Mouse (Mus musculus) hindbrain, embryonic 13.5 days (tissue): ENCODE results near the gene Cd3eap. TPM values are rescaled to one million over a fixed set of nuclear protein-coding genes. Genes with fewer than 3 reads are reported as not detected.

Experiments
- ATAC-seq: fragments of 200-750 bp; cut with Nextera tagmentation; 2 replicates; pipeline ENCODE4 v1.8.0; 2017; ENCODE audit warnings: moderate TSS enrichment; ENCODE audit not compliant: low FRiP score
- H3K27ac ChIP-seq: fragments of 300-500 bp; sonication (generic); 2 replicates; pipeline ENCODE4 v1.5.1; 2015; ENCODE audit warnings: inconsistent platforms, mild to moderate bottlenecking, moderate library complexity
- H3K27me3 ChIP-seq: fragments of 300-500 bp; sonication (generic); 2 replicates; pipeline ENCODE4 v1.6.1; 2015; ENCODE audit warnings: mild to moderate bottlenecking, inconsistent platforms
- H3K36me3 ChIP-seq: fragments of 300-500 bp; sonication (generic); 2 replicates; pipeline ENCODE4 v1.6.1; 2015; ENCODE audit warnings: mild to moderate bottlenecking, inconsistent platforms
- H3K4me1 ChIP-seq: fragments of 300-500 bp; sonication (generic); replicated peaks from 2 replicates; pipeline ENCODE4 v1.6.1; 2015; ENCODE audit warnings: inconsistent platforms
- H3K4me2 ChIP-seq: fragments of 300-500 bp; sonication (generic); 2 replicates; pipeline ENCODE4 v1.6.1; 2015; ENCODE audit warnings: inconsistent platforms, mild to moderate bottlenecking, moderate library complexity
- H3K4me3 ChIP-seq: fragments of 300-500 bp; sonication (generic); 2 replicates; pipeline ENCODE4 v1.5.1; 2015; ENCODE audit warnings: mild to moderate bottlenecking, inconsistent platforms
- H3K9ac ChIP-seq: fragments of 300-500 bp; sonication (generic); 2 replicates; pipeline ENCODE4 v1.6.1; 2015; ENCODE audit warnings: mild to moderate bottlenecking, inconsistent platforms
- H3K9me3 ChIP-seq: fragments of 300-500 bp; sonication (generic); 2 replicates; pipeline ENCODE4 v1.6.1; 2016; ENCODE audit warnings: inconsistent platforms
- WGBS: fragments of 180-500 bp; shearing (Covaris S2); methylation state at CpG from one replicate; pipeline ENCODE4 v1.1.7; 2015; 5-methylcytosine and 5-hydroxymethylcytosine counted together
- polyA plus RNA-seq: library from polyadenylated mRNA; unstranded; fragments of >200 nt; fragmentation: Nextera tagmentation; extraction: Ambion mirVana; gene quantifications from 2 replicates; pipeline ENCODE4 v1.2.1, GENCODE M21; 2015

Cd3eap gene
- polyA plus RNA-seq, 1 experiment from 2014 or later: 20.9 TPM

GRCm38 (mm10) chr7:19381377-19382165 is 22.3 kb upstream of the Cd3eap start, which contains the start of gene Ercc2:
Gene Ercc2 (plus strand): TSS chr7:19382010.
- 7% methylated on average over 48 of the region's 48 CpGs for WGBS
- Histone ChIP-seq H3K36me3 (peaks cover 36% of the 10 kb centered on the region), H3K4me3 (peak within 1 kb of the TSS; percentile 97), H3K9me3 (no peaks in the 10 kb centered on the region), H3K27ac (peak within 1 kb of the TSS; percentile 74), H3K27me3 (no peaks in the 10 kb centered on the region), H3K4me2 (peak within 1 kb of the TSS; percentile 82), H3K9ac (peak within 1 kb of the TSS; percentile 91), H3K4me1 (peaks cover 21% of the 10 kb centered on the region)
- ATAC-seq: peak; percentile 94

- Histone ChIP-seq H3K27me3 (no peaks in the 10 kb centered on the region), H3K9ac (0 out of 2 replicates have a peak overlapping the region, but pooled peaks have one; percentile 19), H3K36me3 (peaks cover 7% of the 10 kb centered on the region; the same call in 1 of the 2 replicates), H3K4me3 (no peak overlapping the region), H3K4me1 (peaks cover 8% of the 10 kb centered on the region), H3K9me3 (no peaks in the 10 kb centered on the region), H3K4me2 (no peak overlapping the region), H3K27ac (no peak overlapping the region)
- 77% methylated on average over 8 of the region's 8 CpGs for WGBS
- no peak for ATAC-seq
Measured at GRCm38 (mm10) chr7:19378049-19378448, 18.8 kb upstream of the Cd3eap start.

GRCm38 (mm10) chr7:19376019-19376418 is 16.7 kb upstream of the Cd3eap start:
- Histone ChIP-seq H3K27ac (no peak overlapping the region), H3K4me1 (no peaks in the 10 kb centered on the region), H3K27me3 (no peaks in the 10 kb centered on the region), H3K4me2 (no peak overlapping the region), H3K36me3 (peaks cover 7% of the 10 kb centered on the region; the same call in 1 of the 2 replicates), H3K9ac (no peak overlapping the region), H3K4me3 (no peak overlapping the region), H3K9me3 (no peaks in the 10 kb centered on the region)
- no peak for ATAC-seq
- WGBS: 90% methylated on average over 4 of the region's 4 CpGs

- H3K4me1 ChIP-seq: no peaks in the 10 kb centered on the region
- H3K4me2 ChIP-seq: no peak overlapping the region
- 83% methylated on average over 18 of the region's 18 CpGs for WGBS
- no peaks in the 10 kb centered on the region for H3K9me3 ChIP-seq
- H3K9ac ChIP-seq: no peak overlapping the region
- no peak for ATAC-seq
- no peak overlapping the region for H3K27ac ChIP-seq
- no peaks in the 10 kb centered on the region for H3K27me3 ChIP-seq
- no peak overlapping the region for H3K4me3 ChIP-seq
- peaks cover 7% of the 10 kb centered on the region; the same call in 1 of the 2 replicates for H3K36me3 ChIP-seq
Measured at GRCm38 (mm10) chr7:19375368-19375767, 16.1 kb upstream of the Cd3eap start.

GRCm38 (mm10) chr7:19373367-19373766 is 14.1 kb upstream of the Cd3eap start:
- Histone ChIP-seq H3K27me3 (peaks cover 14% of the 10 kb centered on the region), H3K4me2 (no peak overlapping the region), H3K27ac (no peak overlapping the region), H3K9ac (no peak overlapping the region), H3K9me3 (no peaks in the 10 kb centered on the region), H3K4me1 (peaks cover 5% of the 10 kb centered on the region; the same call in 1 of the 2 replicates), H3K36me3 (peaks cover 7% of the 10 kb centered on the region; the same call in 1 of the 2 replicates), H3K4me3 (no peak overlapping the region)
- ATAC-seq: no peak
- WGBS: 95% methylated on average over 2 of the region's 2 CpGs

GRCm38 (mm10) chr7:19369823-19370425 is 10.6 kb upstream of the Cd3eap start:
- ATAC-seq: peak; percentile 84
- Histone ChIP-seq H3K4me3 (peak overlapping the region; percentile 44), H3K27me3 (peaks cover 15% of the 10 kb centered on the region), H3K36me3 (no peaks in the 10 kb centered on the region), H3K9me3 (no peaks in the 10 kb centered on the region), H3K4me1 (peaks cover 5% of the 10 kb centered on the region; the same call in 1 of the 2 replicates), H3K4me2 (peak overlapping the region; percentile 66), H3K9ac (peak overlapping the region; percentile 73), H3K27ac (no peak overlapping the region)
- WGBS: 11% methylated on average over 46 of the region's 46 CpGs

- Histone ChIP-seq H3K9ac (no peak overlapping the region), H3K36me3 (no peaks in the 10 kb centered on the region), H3K4me1 (peaks cover 8% of the 10 kb centered on the region; the same call in 1 of the 2 replicates), H3K27ac (no peak overlapping the region), H3K4me3 (no peak overlapping the region), H3K4me2 (no peak overlapping the region), H3K27me3 (peaks cover 16% of the 10 kb centered on the region), H3K9me3 (no peaks in the 10 kb centered on the region)
- 27% methylated on average over 16 of the region's 16 CpGs for WGBS
- ATAC-seq: no peak
Measured at GRCm38 (mm10) chr7:19368380-19368779, 9.1 kb upstream of the Cd3eap start.

GRCm38 (mm10) chr7:19365376-19365775 is 6.1 kb upstream of the Cd3eap start:
- H3K4me3 ChIP-seq: no peak overlapping the region
- H3K36me3 ChIP-seq: no peaks in the 10 kb centered on the region
- 85% methylated on average over 4 of the region's 4 CpGs for WGBS
- ATAC-seq: no peak
- H3K27me3 ChIP-seq: peaks cover 35% of the 10 kb centered on the region
- H3K27ac ChIP-seq: no peak overlapping the region
- no peak overlapping the region for H3K9ac ChIP-seq
- peaks cover 28% of the 10 kb centered on the region for H3K4me1 ChIP-seq
- no peaks in the 10 kb centered on the region for H3K9me3 ChIP-seq
- H3K4me2 ChIP-seq: no peak overlapping the region

GRCm38 (mm10) chr7:19363881-19364280 is 4.6 kb upstream of the Cd3eap start:
- Histone ChIP-seq H3K27me3 (peaks cover 26% of the 10 kb centered on the region), H3K4me3 (no peak overlapping the region), H3K36me3 (no peaks in the 10 kb centered on the region), H3K27ac (no peak overlapping the region), H3K4me1 (peaks cover 29% of the 10 kb centered on the region), H3K4me2 (no peak overlapping the region), H3K9ac (peak overlapping the region; percentile 24; the same call in 1 of the 2 replicates), H3K9me3 (no peaks in the 10 kb centered on the region)
- ATAC-seq: no peak
- WGBS: 3% methylated on average over 18 of the region's 18 CpGs

- H3K36me3 ChIP-seq: peaks cover 5% of the 10 kb centered on the region
- H3K27ac ChIP-seq: no peak overlapping the region
- H3K27me3 ChIP-seq: peaks cover 20% of the 10 kb centered on the region
- no peak overlapping the region for H3K4me2 ChIP-seq
- 0 out of 2 replicates have a peak overlapping the region, but pooled peaks have one; percentile 56 for H3K4me3 ChIP-seq
- no peaks in the 10 kb centered on the region for H3K9me3 ChIP-seq
- ATAC-seq: no peak
- peak overlapping the region; percentile 29; the same call in 1 of the 2 replicates for H3K9ac ChIP-seq
- WGBS: 42% methylated on average over 4 of the region's 4 CpGs
- H3K4me1 ChIP-seq: peaks cover 42% of the 10 kb centered on the region
Measured at GRCm38 (mm10) chr7:19362276-19362675, 3.0 kb upstream of the Cd3eap start.

GRCm38 (mm10) chr7:19361720-19362119 is 2.4 kb upstream of the Cd3eap start:
- H3K4me2 ChIP-seq: peak overlapping the region; percentile 97
- no peak for ATAC-seq
- peak overlapping the region; percentile 60; the same call in 1 of the 2 replicates for H3K9ac ChIP-seq
- no peaks in the 10 kb centered on the region for H3K9me3 ChIP-seq
- H3K36me3 ChIP-seq: peaks cover 11% of the 10 kb centered on the region
- peak overlapping the region; percentile 56 for H3K4me3 ChIP-seq
- H3K27ac ChIP-seq: no peak overlapping the region
- 11% methylated on average over 16 of the region's 16 CpGs for WGBS
- H3K27me3 ChIP-seq: peaks cover 20% of the 10 kb centered on the region
- H3K4me1 ChIP-seq: peaks cover 42% of the 10 kb centered on the region

- H3K27ac ChIP-seq: 0 out of 2 replicates have a peak overlapping the region, but pooled peaks have one; percentile 36
- H3K4me1 ChIP-seq: peaks cover 42% of the 10 kb centered on the region
- peak overlapping the region; percentile 60 for H3K9ac ChIP-seq
- peak overlapping the region; percentile 56 for H3K4me3 ChIP-seq
- ATAC-seq: peak; percentile 54
- peaks cover 20% of the 10 kb centered on the region for H3K27me3 ChIP-seq
- WGBS: 0% methylated on average over 27 of the region's 27 CpGs
- H3K4me2 ChIP-seq: peak overlapping the region; percentile 97
- H3K36me3 ChIP-seq: peaks cover 19% of the 10 kb centered on the region
- H3K9me3 ChIP-seq: no peaks in the 10 kb centered on the region
Measured at GRCm38 (mm10) chr7:19360944-19361343, 1.7 kb upstream of the Cd3eap start.
